Mouse (Mus musculus): ENCODE results near the gene Tubg1.
A peak's percentile ranks its signal among the peaks of the same experiment; 100 is the strongest.
"Not testable (repeated sequence)": the region's sequence is repeated elsewhere in the genome, so short reads cannot be mapped to it uniquely, and the experiment has no call there.

Tubg1 gene

DNA sequence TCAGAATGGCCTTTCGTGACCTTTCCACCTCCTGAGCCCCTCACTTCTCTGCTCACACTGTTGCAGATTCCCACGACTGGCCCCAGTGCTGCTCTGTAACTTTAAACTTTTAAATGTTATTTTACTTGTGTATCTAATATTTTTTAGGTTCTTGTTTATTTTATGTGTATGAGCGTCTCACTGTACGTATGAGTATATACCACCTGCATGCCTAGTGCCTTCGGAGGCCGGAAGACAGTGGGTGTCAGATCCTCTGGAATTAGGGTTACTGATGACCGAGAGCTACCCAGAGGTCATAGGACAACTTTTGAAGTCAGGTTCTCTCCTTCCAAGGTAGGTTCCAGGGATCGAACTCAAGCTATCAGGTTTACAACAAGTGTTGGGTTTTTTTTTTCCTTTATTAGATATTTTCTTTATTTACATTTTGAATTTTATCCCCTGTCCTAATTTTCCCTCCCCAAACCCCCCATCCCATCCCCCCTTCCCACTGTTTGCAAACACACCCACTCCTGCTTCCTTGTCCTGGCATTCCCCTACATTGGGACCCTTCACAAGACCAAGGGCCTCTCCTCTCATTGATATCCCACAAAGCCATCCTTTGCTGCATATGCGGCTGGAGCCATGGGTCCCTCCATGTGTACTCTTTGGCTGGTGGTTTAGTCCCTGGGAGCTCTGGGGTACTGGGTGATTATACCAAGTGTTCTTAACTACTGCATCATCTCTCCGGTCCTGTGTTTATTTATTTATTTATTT, 22.7 kb downstream of the Tubg1 start:
- DNase-seq = no peak

DNA sequence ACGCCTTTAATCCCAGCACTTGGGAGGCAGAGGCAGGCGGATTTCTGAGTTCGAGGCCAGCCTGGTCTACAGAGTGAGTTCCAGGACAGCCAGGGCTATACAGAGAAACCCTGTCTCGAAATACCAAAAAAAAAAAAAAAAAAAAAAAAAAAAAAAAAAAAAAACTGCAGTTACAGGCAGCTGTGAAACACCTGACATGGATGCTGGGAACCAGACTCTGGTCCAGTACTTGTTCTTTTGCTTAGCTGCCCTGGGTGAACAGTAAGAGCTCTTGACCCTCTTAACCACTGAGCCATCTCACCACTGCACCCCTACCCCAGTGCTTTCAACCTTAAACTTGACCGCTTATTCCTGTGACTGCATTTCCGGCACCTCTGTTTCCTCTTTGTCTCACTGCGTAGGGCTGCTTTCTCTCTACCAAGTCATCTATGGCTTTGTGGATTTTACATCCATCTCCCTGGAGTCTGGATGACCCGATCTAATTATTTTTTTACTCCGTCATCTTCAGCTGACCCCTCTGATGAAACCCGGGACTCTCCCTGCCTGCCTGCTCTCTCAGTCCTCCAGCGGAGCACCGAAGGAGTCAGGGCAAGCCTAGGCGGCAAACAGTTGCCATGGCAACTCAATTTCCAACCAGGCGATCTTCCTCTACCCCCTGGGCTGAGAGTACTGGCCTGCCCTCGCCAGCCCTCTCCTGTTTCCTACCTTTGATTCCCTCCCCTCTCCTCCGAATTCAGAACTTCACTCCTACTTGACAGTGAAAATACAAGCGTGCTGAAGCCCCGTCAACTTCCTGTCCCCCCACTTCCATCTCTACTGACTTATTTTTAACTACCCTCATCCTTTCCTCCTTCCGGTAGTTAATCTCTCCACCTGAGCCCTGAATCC, 23.8 kb downstream of the Tubg1 start:
- no peak for DNase-seq

DNA sequence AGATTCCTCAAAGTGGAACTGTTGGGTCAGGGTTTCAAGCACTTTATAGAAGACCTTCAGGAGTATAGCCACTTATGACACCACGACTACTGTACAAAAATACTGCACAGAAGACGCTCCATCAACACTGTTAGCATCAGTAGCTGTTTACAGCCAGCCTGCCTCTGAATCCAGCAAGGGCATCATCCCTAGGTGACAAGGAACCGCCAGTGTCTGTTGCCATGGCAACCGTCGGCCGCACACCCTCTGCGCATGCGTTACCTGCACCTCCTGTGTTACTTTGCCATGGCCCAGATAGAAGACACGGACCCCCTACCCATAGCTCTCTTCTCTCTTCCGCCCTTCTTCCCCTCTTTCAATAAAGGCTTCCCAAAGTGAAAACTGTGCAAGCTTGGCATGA, 26.6 kb downstream of the Tubg1 start:
- no peak for DNase-seq

DNA sequence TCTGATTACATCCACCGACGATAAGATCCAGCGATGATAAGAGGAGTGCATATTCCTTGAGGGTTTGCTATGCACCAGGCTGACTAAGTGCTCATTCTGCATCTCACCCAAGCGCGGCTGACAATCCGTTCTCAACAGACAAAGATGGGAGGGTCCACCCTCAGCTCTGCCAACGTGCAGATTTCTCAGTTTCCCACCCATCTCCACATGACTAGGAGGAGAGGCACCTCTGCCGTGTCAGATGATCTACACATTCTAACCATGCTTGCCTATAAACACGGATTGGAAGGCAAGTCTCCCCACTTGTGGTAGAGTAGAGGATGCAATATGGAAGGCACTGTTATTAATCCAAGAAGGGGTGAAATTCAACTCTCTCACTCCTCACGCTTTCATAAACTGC, 29.0 kb downstream of the Tubg1 start:
- DNase-seq = no peak

DNA sequence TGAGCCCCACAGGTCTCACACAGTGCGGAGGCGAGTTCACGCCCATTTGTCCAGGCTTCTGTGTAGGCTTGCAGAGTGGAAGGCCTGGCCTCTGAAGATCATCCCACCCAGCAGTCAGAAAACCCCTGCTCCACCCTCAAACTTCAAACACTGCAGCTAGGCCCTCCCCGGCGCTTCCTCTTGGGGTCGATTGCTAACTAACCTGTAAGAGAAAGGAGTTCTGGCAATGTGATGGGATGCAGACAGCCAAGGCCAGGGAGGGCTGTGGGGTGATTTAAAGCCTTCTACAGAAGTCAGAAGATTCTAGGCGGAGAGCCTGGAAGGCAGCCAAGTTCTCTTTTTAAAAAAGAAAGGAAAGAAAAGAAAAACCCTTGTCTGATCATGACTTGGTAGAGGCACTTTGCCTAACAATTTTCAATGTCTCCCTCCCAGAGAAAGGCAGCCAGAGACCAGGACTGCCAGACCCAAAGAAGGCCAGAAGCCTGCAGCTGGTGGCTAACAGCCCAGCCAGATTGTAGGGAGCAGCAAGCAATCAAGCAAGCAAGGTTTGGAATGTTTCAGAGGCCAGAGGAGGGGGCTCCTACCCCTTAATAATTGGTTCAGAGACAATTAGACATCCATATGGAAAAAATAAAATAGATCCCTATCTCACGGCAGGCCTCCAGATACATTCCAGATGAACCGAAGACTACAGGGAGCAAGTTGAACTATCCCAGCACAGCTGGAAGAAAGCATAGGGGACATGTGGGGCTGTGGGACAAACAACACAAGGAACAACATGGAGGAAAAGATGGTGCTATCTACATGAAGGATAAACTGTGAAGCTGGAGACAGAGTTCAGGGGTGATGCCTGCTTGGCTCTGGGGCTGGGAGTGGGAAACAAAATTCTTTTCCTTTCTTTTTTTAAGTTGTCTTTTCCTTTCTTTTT, 29.7 kb downstream of the Tubg1 start:
- DNase-seq = peak; percentile 28

DNA sequence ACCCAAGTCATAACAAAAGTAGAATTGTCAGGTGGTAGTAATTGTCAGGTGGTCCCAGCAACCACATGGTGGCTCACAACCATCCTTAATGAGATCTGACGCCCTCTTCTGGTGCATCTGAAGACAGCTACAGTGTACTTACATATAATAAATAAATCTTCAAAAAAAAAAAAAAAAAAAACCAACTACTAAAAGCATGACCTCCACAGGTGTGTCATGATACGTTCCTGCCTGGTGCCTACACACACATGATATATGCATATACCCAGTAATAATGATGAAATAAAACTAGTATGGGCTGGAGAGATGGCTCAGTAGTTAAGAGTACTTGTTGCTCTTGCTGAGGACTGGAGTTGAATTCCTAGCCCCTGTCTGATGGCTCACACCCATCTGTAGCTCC, 31.3 kb downstream of the Tubg1 start:
- no peak for DNase-seq

DNA sequence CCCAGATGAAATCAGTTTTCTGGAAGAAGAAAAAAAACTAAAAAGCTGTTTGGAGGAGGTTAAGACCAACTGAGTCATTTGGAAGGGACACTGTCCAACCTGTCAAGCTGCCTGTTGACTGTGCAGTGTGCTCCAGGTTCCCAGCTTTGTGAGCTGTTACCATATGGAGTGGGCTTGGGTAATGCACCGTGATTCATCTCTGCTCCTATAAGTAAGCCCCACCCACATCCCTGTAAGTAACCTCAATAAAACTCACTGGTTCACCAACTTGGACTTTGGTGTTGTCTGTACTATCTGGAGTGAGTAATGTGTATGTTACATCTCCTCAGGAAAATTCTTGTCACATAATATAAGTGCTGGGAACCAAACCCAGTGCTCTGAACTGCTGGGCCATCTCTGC, 33.1 kb downstream of the Tubg1 start:
- no peak for DNase-seq

DNA sequence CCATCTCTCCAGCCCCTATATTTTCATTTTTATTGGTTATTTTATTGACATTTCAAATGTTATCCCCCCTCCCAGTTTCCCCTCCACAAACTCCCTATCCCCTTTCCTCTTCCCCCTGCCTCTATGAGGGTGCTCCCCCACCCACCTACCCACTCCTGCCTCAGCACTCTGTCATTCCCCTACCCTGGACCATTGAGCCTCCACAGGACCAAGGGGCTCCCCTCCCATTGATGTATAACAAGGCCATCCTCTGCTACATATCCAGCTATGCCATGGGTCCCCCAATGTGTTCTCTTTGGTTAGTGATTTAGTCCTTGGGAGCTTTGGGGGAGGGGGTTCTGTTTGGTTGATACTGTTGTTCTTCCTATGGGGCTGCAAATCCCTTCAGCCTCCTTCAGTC, 34.9 kb downstream of the Tubg1 start:
- no peak for DNase-seq

DNA sequence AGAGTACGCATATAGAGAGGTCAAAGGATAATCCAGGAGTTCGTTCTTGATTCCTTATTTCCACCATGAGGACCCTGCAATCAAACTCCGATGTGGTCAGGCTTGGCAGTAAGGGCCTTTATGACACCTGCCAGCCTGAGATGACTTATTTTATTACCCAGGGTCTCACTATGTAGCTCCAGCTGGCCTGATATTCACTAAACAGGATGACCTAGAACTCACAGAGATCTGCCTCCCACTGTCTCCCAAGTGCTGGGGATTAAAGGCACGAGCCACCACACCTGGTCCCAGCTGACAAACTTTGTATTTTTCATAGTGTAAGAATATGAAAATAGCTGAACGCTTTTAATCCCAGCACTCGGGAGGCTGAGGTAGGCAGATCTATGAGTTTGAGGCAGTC, 35.4 kb downstream of the Tubg1 start:
- no peak for DNase-seq

DNA sequence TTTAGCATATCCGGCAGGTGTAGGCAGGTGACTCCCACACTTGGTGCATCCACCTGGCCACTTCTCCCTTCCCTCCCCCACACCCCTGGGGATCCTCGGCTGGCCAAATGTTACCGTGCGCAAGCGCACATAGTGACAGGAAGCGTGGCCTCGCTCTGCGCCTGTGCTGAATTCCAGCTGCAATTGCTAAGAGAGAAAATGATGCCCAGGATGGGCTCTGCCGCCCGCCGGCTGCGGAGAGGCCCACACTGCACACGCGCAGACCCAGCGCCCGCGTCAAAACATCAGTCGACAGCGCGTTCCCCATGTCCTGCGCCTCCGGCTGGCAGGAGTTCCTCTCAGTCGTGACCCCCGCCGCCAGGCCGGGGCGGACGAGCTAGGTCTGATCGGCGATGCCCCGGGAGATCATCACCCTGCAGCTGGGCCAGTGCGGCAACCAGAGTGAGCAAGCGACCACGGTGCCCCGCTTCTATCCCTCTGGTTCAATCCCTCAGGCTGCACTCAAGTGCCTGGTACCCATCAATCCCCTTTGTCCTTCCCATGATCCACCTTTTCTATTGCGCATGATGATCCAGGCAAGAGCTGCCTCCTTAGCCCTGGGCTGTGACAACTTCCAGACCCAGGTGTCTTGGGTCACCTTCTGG, 36.1 kb downstream of the Tubg1 start, which contains the start of gene Tubg2:
Tubg2 (plus strand) TSS at position 180 of the 644 bp plus-strand sequence.
- peak; percentile 32 for DNase-seq

DNA sequence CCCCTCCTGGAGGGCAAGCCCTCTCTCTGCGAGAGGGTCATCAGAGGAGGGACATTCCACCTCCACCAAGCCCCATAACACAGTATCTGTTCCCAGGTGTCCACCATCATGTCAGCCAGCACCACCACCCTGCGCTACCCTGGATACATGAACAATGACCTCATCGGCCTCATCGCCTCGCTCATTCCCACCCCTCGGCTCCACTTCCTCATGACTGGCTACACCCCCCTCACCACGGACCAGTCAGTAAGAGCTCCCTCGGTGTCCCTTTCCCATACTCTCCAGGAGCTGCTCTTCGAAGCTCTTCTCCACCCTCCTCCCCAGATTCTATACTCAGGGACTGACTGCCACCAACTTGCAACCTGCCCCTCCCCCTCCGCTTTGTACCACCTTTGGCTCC, 40.4 kb downstream of the Tubg1 start:
- not testable (repeated sequence) for DNase-seq

DNA sequence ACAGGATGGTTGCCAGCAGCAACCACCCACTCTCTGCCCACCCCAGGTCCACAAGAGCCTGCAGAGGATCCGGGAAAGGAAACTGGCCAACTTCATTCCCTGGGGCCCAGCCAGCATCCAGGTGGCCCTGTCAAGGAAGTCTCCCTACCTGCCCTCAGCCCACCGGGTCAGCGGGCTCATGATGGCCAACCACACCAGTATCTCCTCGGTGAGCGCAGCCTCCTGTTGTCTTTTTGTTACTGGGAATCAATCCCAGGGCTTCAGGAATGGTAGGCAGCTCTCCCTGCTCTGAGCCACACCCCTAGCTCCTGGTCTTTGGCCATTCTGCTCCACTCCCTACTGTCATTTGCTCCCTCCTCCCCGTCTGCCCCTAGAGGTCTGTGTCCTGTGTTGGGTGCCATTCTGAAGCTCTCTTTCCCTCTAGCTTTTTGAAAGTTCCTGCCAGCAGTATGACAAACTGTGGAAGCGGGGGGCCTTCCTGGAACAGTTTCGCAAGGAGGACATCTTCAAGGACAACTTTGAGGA, 41.3 kb downstream of the Tubg1 start:
- DNase-seq = not testable (repeated sequence)

DNA sequence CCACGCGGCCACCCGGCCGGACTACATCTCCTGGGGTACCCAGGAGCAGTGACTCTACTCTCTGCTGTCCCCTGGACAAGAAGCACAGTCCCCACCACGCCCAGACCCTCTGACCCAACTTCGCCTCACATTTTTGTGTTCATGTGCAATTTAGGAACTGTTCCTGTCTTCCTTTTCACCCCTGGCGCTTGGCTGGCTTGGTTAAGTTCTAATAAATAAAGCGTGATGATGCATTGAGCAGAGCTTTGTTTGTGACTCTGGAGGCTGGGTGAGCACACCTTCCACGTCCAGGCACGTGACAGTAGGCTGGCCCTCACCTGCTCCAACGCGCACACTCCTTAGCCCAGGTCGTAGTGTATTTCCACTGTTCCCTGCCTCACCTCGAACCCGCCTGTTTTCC, 41.8 kb downstream of the Tubg1 start:
- no peak for DNase-seq

DNA sequence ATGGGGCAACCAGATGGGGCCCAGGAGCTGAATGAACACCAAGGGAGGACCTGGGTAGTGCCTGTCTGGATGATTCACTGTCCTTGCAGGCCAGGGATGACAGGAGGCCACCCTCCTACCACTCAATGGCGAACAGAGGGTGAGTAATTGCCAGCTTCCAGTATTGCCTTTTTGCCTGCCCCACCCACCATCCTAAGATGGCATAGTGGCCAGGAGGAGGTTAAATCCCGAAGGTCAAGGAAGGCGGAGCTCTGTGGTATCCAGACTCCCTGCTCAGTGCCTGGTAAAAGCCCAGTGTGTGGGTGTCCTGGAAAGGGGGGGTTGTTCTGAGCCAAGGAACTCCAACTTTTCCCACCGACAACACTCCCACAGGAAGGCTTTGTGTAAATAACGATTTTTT, 42.6 kb downstream of the Tubg1 start:
- no peak for DNase-seq

DNA sequence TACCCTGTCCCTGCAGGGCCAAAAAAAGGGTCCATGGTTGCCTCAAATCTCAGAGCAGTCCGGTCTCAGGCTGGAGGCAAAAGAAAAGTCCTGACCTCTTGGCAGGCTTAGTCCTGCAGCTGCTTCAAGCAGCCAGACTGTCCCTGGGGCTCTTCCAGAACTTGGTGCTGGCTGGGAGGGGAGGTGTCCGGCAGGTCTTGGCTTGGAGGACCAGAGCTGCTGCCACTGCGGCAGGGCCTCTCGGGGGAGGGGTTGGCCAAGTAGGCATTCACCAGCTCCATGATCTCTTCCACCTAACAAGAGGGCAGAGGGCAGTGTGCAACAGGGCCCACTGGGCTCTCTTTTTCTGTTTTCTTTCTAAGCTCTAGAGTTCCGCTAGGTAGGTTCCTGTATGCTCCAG, 43.0 kb downstream of the Tubg1 start:
- no peak for DNase-seq

DNA sequence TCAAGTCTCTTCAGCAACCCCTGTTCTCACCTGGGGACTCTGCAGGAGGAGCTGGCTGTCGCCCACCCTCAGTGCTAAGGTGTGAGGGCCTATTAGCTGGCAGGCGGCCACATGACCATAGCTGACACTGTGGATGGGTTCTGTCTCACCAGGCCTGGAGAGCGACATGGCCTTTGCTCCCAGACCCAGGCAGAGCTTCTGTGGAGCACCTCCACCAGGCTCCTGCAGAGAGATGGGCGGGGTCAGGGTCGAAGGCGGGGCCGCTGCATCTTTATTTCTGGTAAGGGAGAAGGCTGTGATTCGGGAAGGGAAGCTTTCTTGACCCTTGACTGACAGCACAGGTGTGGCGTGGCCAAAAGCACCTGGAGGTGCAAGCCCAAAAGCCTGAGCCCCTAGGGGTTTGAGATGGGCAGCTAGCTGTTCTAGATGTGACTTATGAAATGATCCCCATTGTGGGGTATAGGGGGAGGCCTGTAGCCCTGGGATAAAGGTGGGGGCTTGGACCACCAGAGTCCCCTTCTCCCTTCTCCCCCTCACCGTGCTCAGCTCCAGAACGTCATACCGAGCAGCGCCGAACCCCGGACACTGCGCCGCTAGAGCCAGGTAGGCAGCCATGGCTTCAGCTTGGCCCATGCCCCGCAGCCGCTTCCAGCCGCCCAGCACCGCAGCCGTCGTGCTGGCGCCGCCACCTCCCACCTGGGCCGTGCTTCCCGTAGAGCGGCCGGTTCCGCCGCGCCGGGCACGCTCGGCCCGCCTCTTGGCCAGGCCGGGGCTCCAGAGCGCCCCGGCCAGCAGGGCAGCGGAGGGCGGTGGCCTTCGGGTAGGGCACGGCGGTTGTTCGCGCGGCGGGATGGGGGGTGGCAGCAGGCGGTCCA, 44.0 kb downstream of the Tubg1 start:
- DNase-seq = no peak

DNA sequence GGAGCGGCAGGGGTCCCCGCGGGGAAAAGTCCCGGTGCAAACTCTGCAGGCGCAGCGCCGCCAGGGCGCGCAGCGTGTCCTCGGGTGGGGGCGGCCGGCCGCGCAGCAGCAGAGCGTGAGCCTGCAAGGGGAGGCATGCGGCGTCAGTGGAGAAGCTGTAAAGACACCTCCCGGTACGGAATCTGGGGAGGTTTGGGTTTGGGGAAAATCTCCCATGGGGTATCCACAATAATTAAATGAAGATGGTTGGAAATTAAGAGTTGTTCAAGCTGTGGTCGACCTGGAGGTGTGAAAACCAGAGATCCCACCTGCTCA, 44.6 kb downstream of the Tubg1 start:
- DNase-seq = no peak

DNA sequence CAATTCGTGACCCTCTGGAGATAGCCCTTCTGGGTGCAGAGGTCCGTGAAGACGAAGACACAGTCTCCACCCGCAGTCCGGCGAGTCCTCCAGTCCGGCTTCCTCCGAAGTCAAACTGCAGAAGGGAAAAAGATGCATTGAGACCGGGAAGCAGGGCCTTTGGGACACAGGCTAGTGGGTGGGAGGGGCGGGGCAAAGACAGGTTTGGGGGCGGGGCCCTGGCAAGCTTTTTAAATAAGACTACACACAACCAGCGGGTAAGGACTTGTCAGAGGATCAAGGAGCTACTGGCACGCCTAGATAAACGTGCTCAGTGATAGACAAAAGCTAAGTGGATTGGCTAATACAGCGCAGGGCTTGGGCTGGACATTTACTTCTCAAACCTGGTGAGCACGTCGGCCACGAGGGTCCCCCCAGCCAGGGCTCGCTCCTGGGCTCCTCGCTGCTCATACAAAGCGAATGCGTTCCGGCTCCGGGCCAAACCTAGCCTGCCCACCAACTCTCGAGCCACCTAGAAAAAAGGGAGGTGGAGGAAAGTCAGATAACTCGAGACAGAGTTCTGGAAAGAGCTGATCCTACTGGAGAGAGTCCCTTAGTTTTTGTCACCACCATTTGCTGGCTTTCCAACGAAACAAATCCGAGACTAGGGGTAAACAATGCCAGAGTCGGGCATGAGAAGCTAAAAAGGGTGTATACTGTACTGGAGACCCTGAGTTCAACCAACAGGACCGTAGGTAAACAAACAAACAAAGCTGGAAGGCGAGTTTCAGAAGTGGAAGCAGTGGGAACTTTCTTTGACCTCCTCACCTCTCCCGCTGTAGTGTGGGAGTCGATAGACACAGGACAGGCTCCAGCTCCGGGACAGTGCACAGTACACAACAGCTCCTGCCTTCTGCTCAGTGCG, 45.2 kb downstream of the Tubg1 start:
- peak; percentile 42 for DNase-seq

DNA sequence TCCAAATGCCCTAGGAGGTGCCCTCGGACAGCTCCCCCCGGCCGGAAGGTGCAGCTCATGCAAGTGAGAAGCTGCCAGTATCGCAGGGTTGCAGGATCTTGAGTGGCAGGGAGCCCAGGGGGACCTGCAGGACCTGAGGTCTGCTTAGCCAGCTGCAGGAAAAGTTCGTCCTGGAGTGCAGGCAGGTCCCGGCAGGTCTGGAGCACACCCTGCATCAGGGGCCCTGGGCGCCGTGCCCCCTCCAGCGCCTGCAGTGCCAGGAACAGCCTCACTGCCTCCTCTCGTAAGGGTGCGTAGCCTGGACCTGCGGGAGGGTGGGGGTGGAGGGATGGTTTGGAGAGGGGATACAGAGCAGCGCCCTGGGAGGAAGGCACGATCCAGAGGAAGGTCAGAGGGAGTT, 46.6 kb downstream of the Tubg1 start:
- no peak for DNase-seq
